Mouse (Mus musculus): ENCODE measurements around the gene AC109138.7. TPM values are rescaled to one million over a fixed set of nuclear protein-coding genes. Genes with fewer than 3 reads are reported as not detected.
"Not testable (repeated sequence)": the region's sequence is repeated elsewhere in the genome, so short reads cannot be mapped to it uniquely, and the experiment has no call there.

The AC109138.7 gene
- total RNA-seq, 2 experiments from 2014 or later = not detected

- intact Hi-C loops (cut with DNase I) = no loop called here
Observed at GRCm38 (mm10) chr19:4240247-4240668, 26.1 kb downstream of the AC109138.7 start.

GRCm38 (mm10) chr19:4242416-4242815, 28.3 kb downstream of the AC109138.7 start:
- intact Hi-C loops (cut with DNase I) = no loop called here
- DNase-seq = no peak

More at GRCm38 (mm10) chr19:4240247-4240668, 26.1 kb downstream of the AC109138.7 start:
- DNase-seq = no peak

- intact Hi-C loops (cut with DNase I) = no loop called here
- DNase-seq = no peak
Observed at GRCm38 (mm10) chr19:4244775-4245174, 30.6 kb downstream of the AC109138.7 start.

- intact Hi-C loops (cut with DNase I) = no loop called here
- DNase-seq = no peak
Observed at GRCm38 (mm10) chr19:4247010-4247409, 32.9 kb downstream of the AC109138.7 start.

GRCm38 (mm10) chr19:4248683-4249082, 34.5 kb downstream of the AC109138.7 start:
- intact Hi-C loops (cut with DNase I); DNase-seq: not testable (repeated sequence)

- DNase-seq = no peak
Observed at GRCm38 (mm10) chr19:4254230-4254629, 40.1 kb downstream of the AC109138.7 start.

GRCm38 (mm10) chr19:4255583-4256162, 41.5 kb downstream of the AC109138.7 start:
- intact Hi-C loops (cut with DNase I) = loop anchor here (2.0 kb wide), 1 partner anchor 161 kb away; no protein-coding TSS in a partner anchor
- DNase-seq = no peak

More at GRCm38 (mm10) chr19:4254230-4254629, 40.1 kb downstream of the AC109138.7 start:
- intact Hi-C loops (cut with DNase I) = no loop called here

- intact Hi-C loops (cut with DNase I) = loop anchor here (2.0 kb wide), 1 partner anchor 159 kb away; no protein-coding TSS in a partner anchor
- peak; percentile 92 to 94 for DNase-seq
Observed at GRCm38 (mm10) chr19:4257216-4257896, 43.2 kb downstream of the AC109138.7 start.

GRCm38 (mm10) chr19:4257897-4258252, 43.7 kb downstream of the AC109138.7 start:
- intact Hi-C loops (cut with DNase I) = loop anchor here (1.0 to 2.0 kb wide), 2 partner anchors 51 to 159 kb away; no protein-coding TSS in a partner anchor
- DNase-seq = no peak

GRCm38 (mm10) chr19:4261038-4261698, 47.0 kb downstream of the AC109138.7 start:
- DNase-seq = no peak
- intact Hi-C loops (cut with DNase I) = no loop called here

- intact Hi-C loops (cut with DNase I) = no loop called here
- DNase-seq = no peak
Observed at GRCm38 (mm10) chr19:4262756-4263155, 48.6 kb downstream of the AC109138.7 start.

- DNase-seq = no peak
- intact Hi-C loops (cut with DNase I) = no loop called here
Observed at GRCm38 (mm10) chr19:4263702-4264101, 49.5 kb downstream of the AC109138.7 start.

GRCm38 (mm10) chr19:4264171-4264780, 50.1 kb downstream of the AC109138.7 start:
- intact Hi-C loops (cut with DNase I) = no loop called here
- DNase-seq = no peak

- intact Hi-C loops (cut with DNase I) = no loop called here
- no peak for DNase-seq
Observed at GRCm38 (mm10) chr19:4265956-4266355, 51.8 kb downstream of the AC109138.7 start.

- peak; percentile 61 to 65 for DNase-seq
- intact Hi-C loops (cut with DNase I) = no loop called here
Observed at GRCm38 (mm10) chr19:4268566-4269361, 54.6 kb downstream of the AC109138.7 start, which contains the start of gene Ssh3. Ssh3 (minus strand) TSS chr19:4269180.

- intact Hi-C loops (cut with DNase I) = no loop called here
Observed at GRCm38 (mm10) chr19:4270187-4270586, 56.0 kb downstream of the AC109138.7 start.

GRCm38 (mm10) chr19:4270972-4271371, 56.8 kb downstream of the AC109138.7 start:
- intact Hi-C loops (cut with DNase I) = no loop called here
- DNase-seq = no peak

More at GRCm38 (mm10) chr19:4270187-4270586, 56.0 kb downstream of the AC109138.7 start:
- DNase-seq = no peak

- intact Hi-C loops (cut with DNase I) = no loop called here
- no peak for DNase-seq
Observed at GRCm38 (mm10) chr19:4279487-4279886, 65.3 kb downstream of the AC109138.7 start.

GRCm38 (mm10) chr19:4280425-4280824, 66.3 kb downstream of the AC109138.7 start:
- DNase-seq = no peak
- intact Hi-C loops (cut with DNase I) = no loop called here

All from heart, postnatal 14 days (tissue).